Mouse (Mus musculus) CH12.LX (cell line): ENCODE measurements around the gene Cacnb4. TPM values are rescaled to one million over a fixed set of nuclear protein-coding genes. Genes with fewer than 3 reads are reported as not detected.

Source experiments
- DNase-seq: peaks from one replicate; pipeline ENCODE4 v3.0.0-alpha.2; 2013; ENCODE audit errors: extremely low read depth
- H3K27ac ChIP-seq: 2 replicates; pipeline ENCODE4 v1.5.1; 2012; ENCODE audit warnings: low read depth, mild to moderate bottlenecking, control low read depth, moderate library complexity; ENCODE audit not compliant: insufficient read depth
- H3K27me3 ChIP-seq: replicated peaks from 2 replicates; pipeline ENCODE3; 2012; ENCODE audit warnings: inconsistent platforms
- H3K36me3 ChIP-seq, 2 experiments: replicated peaks in 1 of 2; 2 replicates each; pipeline versions ENCODE3 to v1.6.1; 2012; ENCODE audit warnings: inconsistent platforms in 1 of 2, low read length in 1 of 2, mild to moderate bottlenecking in 1 of 2, mixed read lengths in 1 of 2, moderate library complexity in 1 of 2; ENCODE audit not compliant: control insufficient read depth in 1 of 2, insufficient read depth in 1 of 2
- H3K4me1 ChIP-seq, 2 experiments: 2 replicates each; pipeline ENCODE4 v1.6.1; 2012; ENCODE audit warnings: inconsistent platforms in 1 of 2, moderate library complexity in 1 of 2; ENCODE audit not compliant: insufficient read depth in 2 of 2, control insufficient read depth in 1 of 2
- H3K4me2 ChIP-seq: 2 replicates; pipeline ENCODE4 v1.6.1; 2012; ENCODE audit warnings: low read depth, mild to moderate bottlenecking, control low read depth; ENCODE audit not compliant: poor library complexity, insufficient read depth, severe bottlenecking
- H3K4me3 ChIP-seq, 3 experiments: fragments of 150-350 bp in 1 of 3; sonication (generic) in 1 of 3; replicated peaks in 1 of 3; 2 replicates each; pipeline versions ENCODE3 to v1.5.1; 2011 to 2012; ENCODE audit warnings: low read depth in 2 of 3, low read length in 2 of 3, mild to moderate bottlenecking in 2 of 3, moderate library complexity in 2 of 3, control low read depth in 1 of 3, improper control_type of control experiment in 1 of 3, inconsistent platforms in 1 of 3, mixed read lengths in 1 of 3; ENCODE audit not compliant: poor library complexity in 1 of 3
- H3K79me2 ChIP-seq: replicated peaks from 2 replicates; pipeline ENCODE4 v1.6.1; 2012; ENCODE audit warnings: mild to moderate bottlenecking, moderate library complexity; ENCODE audit not compliant: control insufficient read depth, poor library complexity, insufficient read depth, severe bottlenecking; ENCODE audit errors: extremely low read depth
- H3K9ac ChIP-seq: 2 replicates; pipeline ENCODE4 v1.6.1; 2012; ENCODE audit warnings: low read depth, mild to moderate bottlenecking, control low read depth, moderate library complexity; ENCODE audit not compliant: insufficient read depth
- H3K9me3 ChIP-seq: replicated peaks from 2 replicates; pipeline ENCODE3; 2012; ENCODE audit warnings: low read length, inconsistent platforms, mixed read lengths
- CHD1 ChIP-seq: IDR thresholded peaks from 2 replicates; pipeline ENCODE4 v1.6.1; 2012; ENCODE audit warnings: low read depth, low read length, improper control_type of control experiment, inconsistent platforms
- CHD2 ChIP-seq: IDR thresholded peaks from 2 replicates; pipeline ENCODE4 v1.6.1; 2011; ENCODE audit warnings: low read length, improper control_type of control experiment
- EP300 ChIP-seq: IDR thresholded peaks from 2 replicates; pipeline ENCODE4 v1.6.1; 2011; ENCODE audit warnings: low read length, improper control_type of control experiment
- GABPA ChIP-seq: IDR thresholded peaks from 2 replicates; pipeline ENCODE4 v1.6.1; 2012; ENCODE audit warnings: low read depth, low read length, improper control_type of control experiment, inconsistent platforms; ENCODE audit not compliant: insufficient replicate concordance
- HCFC1 ChIP-seq: IDR thresholded peaks from 2 replicates; pipeline ENCODE4 v1.6.1; 2012; ENCODE audit warnings: low read depth, mild to moderate bottlenecking, inconsistent platforms, low read length, improper control_type of control experiment
- IRF4 ChIP-seq: IDR thresholded peaks from 2 replicates; pipeline ENCODE4 v1.6.1; 2014; ENCODE audit warnings: low read depth, mild to moderate bottlenecking, inconsistent platforms, low read length, improper control_type of control experiment
- JUND ChIP-seq: conservative IDR thresholded peaks from 2 replicates; pipeline ENCODE4 v1.6.1; 2011; ENCODE audit warnings: low read depth, low read length, improper control_type of control experiment
- KAT2A ChIP-seq: IDR thresholded peaks from 2 replicates; pipeline ENCODE4 v1.6.1; 2012; ENCODE audit warnings: low read length, improper control_type of control experiment, inconsistent platforms; ENCODE audit not compliant: insufficient replicate concordance
- MYC ChIP-seq: IDR thresholded peaks from 2 replicates; pipeline ENCODE4 v1.6.1; 2011; ENCODE audit warnings: low read depth, mild to moderate bottlenecking, improper control_type of control experiment, low read length
- NRF1 ChIP-seq: IDR thresholded peaks from 2 replicates; pipeline ENCODE4 v1.6.1; 2014; ENCODE audit warnings: low read depth, mild to moderate bottlenecking, inconsistent platforms, low read length, improper control_type of control experiment, moderate library complexity
- PAX5 ChIP-seq: IDR thresholded peaks from 2 replicates; pipeline ENCODE4 v1.6.1; 2012; ENCODE audit warnings: low read length, inconsistent platforms, mixed read lengths
- POLR2AphosphoS2 ChIP-seq: IDR thresholded peaks from 2 replicates; pipeline ENCODE4 v1.6.1; 2011; ENCODE audit warnings: low read depth, low read length, improper control_type of control experiment
- SIN3A ChIP-seq: IDR thresholded peaks from 2 replicates; pipeline ENCODE4 v1.6.1; 2012; ENCODE audit warnings: low read length, improper control_type of control experiment, inconsistent platforms
- UBTF ChIP-seq: IDR thresholded peaks from 2 replicates; pipeline ENCODE4 v1.6.1; 2012; ENCODE audit warnings: low read depth, mild to moderate bottlenecking, inconsistent platforms, low read length, improper control_type of control experiment, moderate library complexity
- USF1 ChIP-seq: IDR thresholded peaks from 2 replicates; pipeline ENCODE4 v1.6.1; 2014; ENCODE audit warnings: low read depth, mild to moderate bottlenecking, inconsistent platforms, low read length, improper control_type of control experiment
- ZMIZ1 ChIP-seq: IDR thresholded peaks from 2 replicates; pipeline ENCODE4 v1.6.1; 2012; ENCODE audit warnings: low read depth, mild to moderate bottlenecking, inconsistent platforms, low read length, improper control_type of control experiment
- ZNF384 ChIP-seq: IDR thresholded peaks from 2 replicates; pipeline ENCODE4 v1.6.1; 2012; ENCODE audit warnings: low read depth, low read length, improper control_type of control experiment, inconsistent platforms
- dilution Hi-C: fragments of 300-500 bp; cut with MboI; formaldehyde crosslinking; loops from 2 replicates; pipeline ENCODE4 v1.14.3; 2020; ENCODE audit warnings: low sequenced_read_pairs; ENCODE audit not compliant: extremely low pct_unique_long_range_greater_than_20kb, extremely low pct_ligation_motif_present
- in situ Hi-C: fragments of 300-500 bp; cut with MboI; formaldehyde crosslinking; loops from 3 replicates; pipeline ENCODE4 v1.14.3; 2019; ENCODE audit warnings: low sequenced_read_pairs, low pct_ligation_motif_present, low pct_unique_long_range_greater_than_20kb, mixed read lengths
- polyA plus RNA-seq: library from polyadenylated mRNA; unstranded; fragments of >175 nt; gene quantifications from 2 replicates; pipeline ENCODE4 v1.2.1, GENCODE M21; 2012; ENCODE audit warnings: low read depth; ENCODE audit not compliant: insufficient read length
- total RNA-seq, 2 experiments: library from RNA; depleted of rRNA; stranded (reverse); fragments of 300-350 nt in 1 of 2; fragments of >200 nt in 1 of 2; gene quantifications; 2 replicates each; pipeline ENCODE4 v1.2.3; 2012 to 2014

The Cacnb4 gene
- total and polyA plus RNA-seq, 3 experiments = 0.77 to 3.4 (median 1.5) TPM

GRCm38 (mm10) chr2:52511799-52512198 lies 164.8 kb downstream of the Cacnb4 start:
- Histone ChIP-seq H3K79me2 (no peaks in the 10 kb centered on the region), H3K36me3 (no peaks in the 10 kb centered on the region), H3K4me3 (no peak overlapping the region), H3K27me3 (no peaks in the 10 kb centered on the region), H3K27ac (no peak overlapping the region), H3K4me2 (no peak overlapping the region), H3K4me1 (peaks cover 2 to 35% of the 10 kb centered on the region in 2 experiments; a peak in 3 of 4 replicates), H3K9ac (no peak overlapping the region), H3K9me3 (no peaks in the 10 kb centered on the region)
- DNase-seq = no peak
- no peak for TF ChIP-seq HCFC1
- no peak for TF ChIP-seq GABPA
- TF ChIP-seq NRF1 = no peak
- TF ChIP-seq EP300 = no peak
- no peak for TF ChIP-seq CHD2
- dilution Hi-C loops (no loop called here), in situ Hi-C loops (no loop called here)

- H3K36me3 ChIP-seq = no peaks in the 10 kb centered on the region
- no peak overlapping the region for H3K4me3 ChIP-seq
- no peaks in the 10 kb centered on the region for H3K9me3 ChIP-seq
- no peak overlapping the region for H3K27ac ChIP-seq
- in situ Hi-C loops (no loop called here), dilution Hi-C loops (no loop called here)
- H3K27me3 ChIP-seq = no peaks in the 10 kb centered on the region
- peaks cover 0 to 23% of the 10 kb centered on the region in 2 experiments; a peak in 3 of 4 replicates for H3K4me1 ChIP-seq
- DNase-seq = no peak
- TF ChIP-seq USF1 (no peak), ZMIZ1 (no peak), JUND (no peak), IRF4 (no peak), ZNF384 (no peak), POLR2AphosphoS2 (no peak), KAT2A (no peak), CHD1 (no peak), CHD2 (no peak), PAX5 (no peak), MYC (no peak), UBTF (no peak), SIN3A (no peak)
- H3K79me2 ChIP-seq = no peaks in the 10 kb centered on the region
- no peak overlapping the region for H3K9ac ChIP-seq
- H3K4me2 ChIP-seq = no peak overlapping the region
Measured at GRCm38 (mm10) chr2:52509779-52510500, 166.7 kb downstream of the Cacnb4 start.
